ENCODE assay signal across 16 mouse cellular contexts in genomic region chr1:37735932-37736331, GRCm38 (mm10).
"Had no signal": no experiment of that assay in that cellular context is flagged by ENCODE, and none has a peak within 500 bp of the region (broad histone marks: within the 10 kb centered on the region; RNA-seq: fewer than 3 reads in every experiment).

No protein-coding gene starts in this region.

- DNase-seq: retina, postnatal 1 day; right cerebral cortex, adult 18-20 months; right cerebral cortex, postnatal 14 days; right cerebral cortex, postnatal 25 days; right cerebral cortex, postnatal 4 days; spleen, adult 18-20 months; thymus, adult 18-20 months; thymus, adult 2 months; thymus, postnatal 14 days; thymus, postnatal 25 days; thymus, postnatal 36 days; thymus, postnatal 4 days had no signal

- H3K4me3 ChIP-seq: neural tube, embryonic 13.5 days; neural tube, embryonic 15.5 days; stomach, embryonic 15.5 days had no signal

- H3K27ac ChIP-seq: neural tube, embryonic 13.5 days; neural tube, embryonic 15.5 days; stomach, embryonic 15.5 days; stomach, postnatal 0 days had no signal

- H3K36me3 ChIP-seq: neural tube, embryonic 13.5 days; neural tube, embryonic 15.5 days; stomach, embryonic 15.5 days had no signal

- H3K9ac ChIP-seq: neural tube, embryonic 13.5 days; neural tube, embryonic 15.5 days; stomach, embryonic 15.5 days had no signal

- H3K27me3 ChIP-seq: neural tube, embryonic 13.5 days; neural tube, embryonic 15.5 days; stomach, embryonic 15.5 days had no signal

- H3K9me3 ChIP-seq: neural tube, embryonic 13.5 days; neural tube, embryonic 15.5 days; stomach, embryonic 15.5 days had no signal

- H3K4me1 ChIP-seq: neural tube, embryonic 13.5 days; neural tube, embryonic 15.5 days; stomach, embryonic 15.5 days had no signal
